Mouse (Mus musculus): Measurements from ENCODE around the gene Tas2r139.
"Not testable (repeated sequence)": the region's sequence is repeated elsewhere in the genome, so short reads cannot be mapped to it uniquely, and the experiment has no call there.

The Tas2r139 gene

DNA sequence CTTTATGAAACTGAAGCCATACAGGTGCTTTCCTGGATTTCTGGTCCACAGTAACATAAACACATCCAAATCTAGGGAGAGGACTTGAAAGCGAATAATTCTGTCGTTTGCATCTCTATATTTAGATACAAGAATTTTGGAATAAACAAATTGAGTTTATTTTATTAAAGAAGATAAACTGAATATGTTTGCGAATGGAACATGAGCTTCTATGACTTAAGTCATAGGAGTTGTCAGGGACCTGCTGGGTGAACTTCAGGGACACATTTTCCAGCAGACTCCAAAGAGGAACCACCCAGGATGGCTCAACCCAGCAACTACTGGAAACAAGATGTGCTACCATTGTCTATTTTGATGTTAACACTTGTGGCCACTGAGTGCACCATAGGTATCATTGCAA, at the start of gene Tas2r139:
TSS of gene Tas2r139 (plus strand) at position 301 of the 400 bp plus-strand sequence.
- no peak for DNase-seq

DNA sequence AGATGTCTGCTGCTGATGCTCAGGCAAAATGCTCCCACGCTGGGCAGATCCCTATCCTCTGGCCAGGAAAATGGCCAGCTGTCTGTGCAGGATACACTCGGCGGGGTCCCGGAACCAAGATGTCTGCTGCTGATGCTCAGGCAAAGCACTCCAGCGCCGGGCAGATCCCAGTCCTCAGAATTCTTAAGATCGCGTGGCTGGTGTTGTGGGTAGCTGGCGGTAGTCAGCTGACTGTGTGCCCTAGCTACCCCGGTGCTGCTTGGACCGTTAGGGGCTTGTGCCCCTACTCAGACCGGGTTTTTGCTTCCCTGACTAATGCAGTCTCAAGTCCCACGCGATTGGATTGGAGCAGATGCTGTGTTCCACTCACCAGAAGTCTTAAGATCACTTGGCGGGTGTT, 10.4 kb downstream of the Tas2r139 start:
- not testable (repeated sequence) for DNase-seq

DNA sequence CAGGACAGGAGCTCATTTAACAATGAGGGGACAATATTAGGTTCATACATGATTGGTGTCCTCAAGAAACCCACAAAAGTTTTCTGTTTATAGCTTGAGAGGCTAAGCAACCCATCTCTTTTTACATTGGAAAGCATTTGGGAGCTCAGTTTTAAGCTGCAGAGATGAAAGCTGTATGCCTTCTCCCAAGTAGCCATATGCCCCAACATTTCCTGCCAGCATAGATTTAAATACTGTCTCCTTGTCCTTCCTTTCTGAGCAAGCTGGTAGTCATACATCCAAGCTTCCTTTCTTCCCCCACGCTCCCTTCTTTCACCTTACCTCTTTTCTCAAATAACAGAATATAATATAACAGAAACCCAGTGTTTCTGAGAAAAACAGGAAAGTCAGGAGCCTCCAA, 41.7 kb downstream of the Tas2r139 start:
- no peak for DNase-seq

GRCm38 (mm10) chr6:42186230-42186629, 45.5 kb downstream of the Tas2r139 start:
- peak; percentile 1 for DNase-seq

Data from retina, postnatal 1 day (tissue).